In the genomic region with DNA sequence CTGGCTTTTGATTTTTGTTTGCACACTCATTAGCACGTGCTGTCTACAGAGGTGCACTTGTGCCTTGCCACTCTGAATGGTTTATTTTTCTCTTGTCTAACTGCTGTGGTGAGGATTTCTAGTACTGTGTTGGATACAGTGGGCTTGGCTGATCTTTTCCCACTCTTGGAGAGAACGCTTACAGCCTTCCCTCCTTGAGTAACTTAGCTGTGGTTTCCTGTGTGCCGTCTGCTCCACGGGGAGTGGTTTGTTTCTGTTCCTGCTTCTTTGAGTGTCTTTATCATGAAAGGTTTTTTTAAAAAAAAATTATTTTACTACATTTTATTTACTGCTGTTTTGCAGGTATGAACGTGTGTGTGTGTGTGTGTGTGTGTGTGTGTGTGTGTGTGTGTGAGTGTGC, we compare ENCODE assay signal across 19 mouse cellular contexts.
"Had no signal": no experiment of that assay in that cellular context is flagged by ENCODE, and none has a peak within 500 bp of the region (broad histone marks: within the 10 kb centered on the region; RNA-seq: fewer than 3 reads in every experiment).

No protein-coding gene starts in this region.

- ATAC-seq: midbrain, embryonic 16.5 days had no signal

- H3K4me3 ChIP-seq: midbrain, embryonic 10.5 days; midbrain, embryonic 12.5 days; myocyte; neural tube, embryonic 13.5 days; neural tube, embryonic 15.5 days had no signal

- H3K4me2 ChIP-seq: lung, embryonic 14.5 days; midbrain, embryonic 12.5 days; neural tube, embryonic 13.5 days; neural tube, embryonic 15.5 days had no signal

- H3K9ac ChIP-seq: liver, embryonic 14.5 days; lung, embryonic 14.5 days; midbrain, embryonic 12.5 days; neural tube, embryonic 13.5 days; neural tube, embryonic 15.5 days had no signal

- H3K27me3 ChIP-seq: neural tube, embryonic 13.5 days; neural tube, embryonic 15.5 days had no signal

- H3K9me3 ChIP-seq: midbrain, embryonic 12.5 days; neural tube, embryonic 13.5 days; neural tube, embryonic 15.5 days had no signal

- H3K27ac ChIP-seq: liver, embryonic 14.5 days; midbrain, embryonic 10.5 days; midbrain, embryonic 12.5 days; neural tube, embryonic 13.5 days; neural tube, embryonic 15.5 days had no signal

- DNase-seq: lung, adult 18-20 months; lung, embryonic 14.5 days; lung, postnatal 10 days; lung, postnatal 4 days; midbrain, embryonic 14.5 days; right cerebral cortex, adult 18-20 months; right cerebral cortex, postnatal 25 days; right cerebral cortex, postnatal 4 days; spleen, adult 18-20 months; thymus, adult 18-20 months; thymus, postnatal 14 days; thymus, postnatal 36 days had no signal
